Mouse (Mus musculus) limb, embryonic 10.5 days (tissue): ENCODE data around the gene Os9. TPM values are rescaled to one million over a fixed set of nuclear protein-coding genes. Genes with fewer than 3 reads are reported as not detected.

Source experiments
- DNase-seq: peaks from one replicate; pipeline ENCODE4 v3.0.0-alpha.2; 2017; ENCODE audit warnings: low spot score
- H3K27ac ChIP-seq: fragments of 300-500 bp; sonication (generic); 2 replicates; pipeline ENCODE4 v1.5.1; 2016; ENCODE audit warnings: mild to moderate bottlenecking
- H3K27me3 ChIP-seq: fragments of 300-500 bp; sonication (generic); 2 replicates; pipeline ENCODE4 v1.6.1; 2016; ENCODE audit warnings: low read depth, mild to moderate bottlenecking; ENCODE audit not compliant: poor library complexity, severe bottlenecking
- H3K36me3 ChIP-seq: fragments of 300-500 bp; sonication (generic); 2 replicates; pipeline ENCODE4 v1.6.1; 2016; ENCODE audit warnings: mild to moderate bottlenecking, moderate library complexity
- H3K4me1 ChIP-seq: fragments of 300-500 bp; sonication (generic); 2 replicates; pipeline ENCODE4 v1.6.1; 2016
- H3K4me3 ChIP-seq: fragments of 300-500 bp; sonication (generic); 2 replicates; pipeline ENCODE4 v1.5.1; 2016; ENCODE audit warnings: mild to moderate bottlenecking, moderate library complexity
- H3K9me3 ChIP-seq: fragments of 300-500 bp; sonication (generic); replicated peaks from 2 replicates; pipeline ENCODE4 v1.6.1; 2016; ENCODE audit warnings: mild to moderate bottlenecking
- whole genome bisulfite sequencing: fragments of 180-500 bp; shearing (Covaris S2); methylation state at CpG from one replicate; pipeline ENCODE4 v1.1.7; 2016; 5-methylcytosine and 5-hydroxymethylcytosine counted together
- polyA plus RNA-seq: library from polyadenylated mRNA; unstranded; fragments of >200 nt; fragmentation: Nextera tagmentation; extraction: Ambion mirVana; gene quantifications from 2 replicates; pipeline ENCODE4 v1.2.1, GENCODE M21; 2016

Gene Os9
- polyA plus RNA-seq, 1 experiment from 2014 or later: 49.7 TPM

GRCm38 (mm10) chr10:127100414-127100813 is 20.5 kb downstream of the Os9 start:
- Histone ChIP-seq H3K9me3 (no peaks in the 10 kb centered on the region), H3K36me3 (peaks cover 48% of the 10 kb centered on the region), H3K27me3 (0 out of 2 replicates have a peak, but pooled peaks cover 8% of the 10 kb centered on the region), H3K4me1 (no peaks in the 10 kb centered on the region), H3K27ac (no peak overlapping the region), H3K4me3 (no peak overlapping the region)
- DNase-seq: no peak
- WGBS: 89% methylated on average over 8 of the region's 8 CpGs

GRCm38 (mm10) chr10:127099868-127100267 is 21.1 kb downstream of the Os9 start:
- H3K9me3 ChIP-seq: no peaks in the 10 kb centered on the region
- no peak for DNase-seq
- 0 out of 2 replicates have a peak, but pooled peaks cover 8% of the 10 kb centered on the region for H3K27me3 ChIP-seq
- WGBS: 94% methylated on average over 15 of the region's 15 CpGs
- peaks cover 52% of the 10 kb centered on the region for H3K36me3 ChIP-seq
- H3K4me3 ChIP-seq: no peak overlapping the region
- no peak overlapping the region for H3K27ac ChIP-seq
- H3K4me1 ChIP-seq: no peaks in the 10 kb centered on the region

- Histone ChIP-seq H3K36me3 (peaks cover 54% of the 10 kb centered on the region), H3K27ac (no peak overlapping the region), H3K4me1 (no peaks in the 10 kb centered on the region), H3K4me3 (no peak overlapping the region), H3K9me3 (no peaks in the 10 kb centered on the region), H3K27me3 (peaks cover 11% of the 10 kb centered on the region; the same call in 1 of the 2 replicates)
- no peak for DNase-seq
- 90% methylated on average over 10 of the region's 10 CpGs for WGBS
These were observed 21.7 kb downstream of the Os9 start for GRCm38 (mm10) chr10:127099191-127099590.

GRCm38 (mm10) chr10:127098514-127098913 is 22.4 kb downstream of the Os9 start:
- Histone ChIP-seq H3K27ac (no peak overlapping the region), H3K27me3 (peaks cover 18% of the 10 kb centered on the region), H3K4me1 (no peaks in the 10 kb centered on the region), H3K4me3 (no peak overlapping the region), H3K9me3 (no peaks in the 10 kb centered on the region), H3K36me3 (peaks cover 54% of the 10 kb centered on the region)
- WGBS: 78% methylated on average over 20 of the region's 20 CpGs
- DNase-seq: no peak

GRCm38 (mm10) chr10:127094382-127094802 is 26.5 kb downstream of the Os9 start:
- Histone ChIP-seq H3K9me3 (no peaks in the 10 kb centered on the region), H3K36me3 (peaks cover 45% of the 10 kb centered on the region), H3K4me3 (no peak overlapping the region), H3K27ac (no peak overlapping the region), H3K4me1 (peaks cover 16% of the 10 kb centered on the region), H3K27me3 (peaks cover 59% of the 10 kb centered on the region)
- DNase-seq: no peak
- 71% methylated on average over 7 of the region's 7 CpGs for WGBS

- Histone ChIP-seq H3K9me3 (no peaks in the 10 kb centered on the region), H3K36me3 (peaks cover 29% of the 10 kb centered on the region), H3K4me3 (no peak overlapping the region), H3K4me1 (peaks cover 16% of the 10 kb centered on the region), H3K27me3 (peaks cover 76% of the 10 kb centered on the region), H3K27ac (no peak overlapping the region)
- DNase-seq: no peak
- whole genome bisulfite sequencing: 52% methylated on average over 4 of the region's 4 CpGs
These were observed 28.2 kb downstream of the Os9 start for GRCm38 (mm10) chr10:127092742-127093141.

GRCm38 (mm10) chr10:127091507-127092396 is 29.2 kb downstream of the Os9 start:
- Histone ChIP-seq H3K4me1 (peaks cover 16% of the 10 kb centered on the region), H3K27me3 (peaks cover 86% of the 10 kb centered on the region), H3K36me3 (peaks cover 19% of the 10 kb centered on the region), H3K9me3 (no peaks in the 10 kb centered on the region), H3K27ac (no peak overlapping the region), H3K4me3 (peak overlapping the region; percentile 11)
- DNase-seq: no peak
- WGBS: 10% methylated on average over 47 of the region's 51 CpGs

GRCm38 (mm10) chr10:127090560-127091411 is 30.1 kb downstream of the Os9 start:
- H3K9me3 ChIP-seq: no peaks in the 10 kb centered on the region
- H3K27me3 ChIP-seq: peaks cover 87% of the 10 kb centered on the region
- H3K27ac ChIP-seq: no peak overlapping the region
- 10% methylated on average over 57 of the region's 57 CpGs for WGBS
- peaks cover 16% of the 10 kb centered on the region for H3K4me1 ChIP-seq
- H3K36me3 ChIP-seq: peaks cover 9% of the 10 kb centered on the region
- H3K4me3 ChIP-seq: peak overlapping the region; percentile 11; the same call in 1 of the 2 replicates
- peak; percentile 73 for DNase-seq

- no peak for DNase-seq
- H3K4me1 ChIP-seq: peaks cover 16% of the 10 kb centered on the region
- WGBS: 68% methylated on average over 6 of the region's 6 CpGs
- H3K27ac ChIP-seq: no peak overlapping the region
- H3K4me3 ChIP-seq: no peak overlapping the region
- no peaks in the 10 kb centered on the region for H3K36me3 ChIP-seq
- peaks cover 95% of the 10 kb centered on the region for H3K27me3 ChIP-seq
- no peaks in the 10 kb centered on the region for H3K9me3 ChIP-seq
These were observed 35.3 kb downstream of the Os9 start for GRCm38 (mm10) chr10:127085633-127086032.

- 82% methylated on average over 9 of the region's 9 CpGs for WGBS
- Histone ChIP-seq H3K27ac (no peak overlapping the region), H3K9me3 (no peaks in the 10 kb centered on the region), H3K36me3 (no peaks in the 10 kb centered on the region), H3K27me3 (peaks cover 95% of the 10 kb centered on the region), H3K4me3 (no peak overlapping the region), H3K4me1 (peaks cover 18% of the 10 kb centered on the region)
- no peak for DNase-seq
These were observed 35.9 kb downstream of the Os9 start for GRCm38 (mm10) chr10:127085052-127085451.

GRCm38 (mm10) chr10:127083915-127084306 is 37.0 kb downstream of the Os9 start:
- 51% methylated on average over 5 of the region's 5 CpGs for WGBS
- DNase-seq: no peak
- Histone ChIP-seq H3K9me3 (no peaks in the 10 kb centered on the region), H3K36me3 (no peaks in the 10 kb centered on the region), H3K27ac (no peak overlapping the region), H3K27me3 (peaks cover 95% of the 10 kb centered on the region), H3K4me1 (peaks cover 29% of the 10 kb centered on the region), H3K4me3 (no peak overlapping the region)

GRCm38 (mm10) chr10:127083292-127083914 is 37.5 kb downstream of the Os9 start:
- Histone ChIP-seq H3K4me3 (no peak overlapping the region), H3K27ac (no peak overlapping the region), H3K27me3 (peaks cover 95% of the 10 kb centered on the region), H3K4me1 (peaks cover 34% of the 10 kb centered on the region), H3K36me3 (no peaks in the 10 kb centered on the region), H3K9me3 (no peaks in the 10 kb centered on the region)
- 26% methylated on average over 8 of the region's 8 CpGs for WGBS
- no peak for DNase-seq
